Mouse (Mus musculus) stomach, postnatal 0 days (tissue): ENCODE measurements at regions not wholly inside any gene's neighbourhood (a gene's known extent, or its start where the extent isn't known, plus 50 kb on each side); places are given as distances from the start of the nearest gene placed in this dataset.
"Not testable (repeated sequence)": the region's sequence is repeated elsewhere in the genome, so short reads cannot be mapped to it uniquely, and the experiment has no call there.

ENCODE experiments used
- ATAC-seq: fragments of 200-750 bp; cut with Nextera tagmentation; 2 replicates; pipeline ENCODE4 v1.8.0; 2017; ENCODE audit not compliant: low FRiP score, low TSS enrichment
- DNase-seq: peaks from one replicate; pipeline ENCODE4 v3.0.0-alpha.2; 2016; ENCODE audit warnings: low spot score
- H3K27ac ChIP-seq: fragments of 300-500 bp; sonication (generic); replicated peaks from 2 replicates; pipeline ENCODE4 v1.5.1; 2014; ENCODE audit warnings: mild to moderate bottlenecking, control low read depth
- H3K27me3 ChIP-seq: fragments of 300-500 bp; sonication (generic); 2 replicates; pipeline ENCODE4 v1.6.1; 2014; ENCODE audit warnings: low read length; ENCODE audit not compliant: control insufficient read depth, insufficient read depth
- H3K36me3 ChIP-seq: fragments of 300-500 bp; sonication (generic); 2 replicates; pipeline ENCODE4 v1.6.1; 2014; ENCODE audit warnings: low read length, mixed read lengths; ENCODE audit not compliant: control insufficient read depth, insufficient read depth
- H3K4me1 ChIP-seq: fragments of 300-500 bp; sonication (generic); replicated peaks from 2 replicates; pipeline ENCODE4 v1.6.1; 2014; ENCODE audit warnings: antibody characterized with exemption; ENCODE audit not compliant: control insufficient read depth, insufficient read depth
- H3K4me2 ChIP-seq: fragments of 300-500 bp; sonication (generic); replicated peaks from 2 replicates; pipeline ENCODE4 v1.6.1; 2014; ENCODE audit warnings: low read depth, mild to moderate bottlenecking, control low read depth, moderate library complexity
- H3K4me3 ChIP-seq: fragments of 300-500 bp; sonication (generic); 2 replicates; pipeline ENCODE4 v1.5.1; 2014; ENCODE audit warnings: low read depth, low read length, control low read depth
- H3K9ac ChIP-seq: fragments of 300-500 bp; sonication (generic); 2 replicates; pipeline ENCODE4 v1.6.1; 2014; ENCODE audit warnings: mild to moderate bottlenecking, low read length, control low read depth, mixed read lengths
- H3K9me3 ChIP-seq: fragments of 300-500 bp; sonication (generic); 2 replicates; pipeline ENCODE4 v1.6.1; 2016; ENCODE audit warnings: low read length; ENCODE audit not compliant: control insufficient read depth
- CTCF ChIP-seq: IDR thresholded peaks from 2 replicates; pipeline ENCODE4 v1.5.1; 2016; ENCODE audit warnings: antibody characterized with exemption, low read depth, mild to moderate bottlenecking, moderate library complexity
- EP300 ChIP-seq: optimal IDR thresholded peaks from 2 replicates; pipeline ENCODE3; 2016; ENCODE audit warnings: antibody characterized with exemption
- WGBS: fragments of 180-500 bp; shearing (Covaris S2); extraction: QIAGEN DNeasy Blood & Tissue Kit; methylation state at CpG from one replicate; pipeline ENCODE4 v1.1.7; 2014; 5-methylcytosine and 5-hydroxymethylcytosine counted together

GRCm38 (mm10) chr9:43552758-43553157 lies 191.0 kb upstream of the Nectin1 start:
- H3K27me3 ChIP-seq, H3K4me3 ChIP-seq, H3K27ac ChIP-seq, H3K4me1 ChIP-seq, H3K9me3 ChIP-seq, H3K9ac ChIP-seq, ATAC-seq, H3K36me3 ChIP-seq, DNase-seq, H3K4me2 ChIP-seq: not testable (repeated sequence)
- 96% methylated on average over 1 of the region's 1 CpGs for WGBS
- TF ChIP-seq CTCF: peak; percentile 59

GRCm38 (mm10) chr9:43562016-43562415 lies 181.8 kb upstream of the Nectin1 start:
- DNase-seq: no peak
- ATAC-seq: no peak
- no peaks in the 10 kb centered on the region for H3K27me3 ChIP-seq
- no peak overlapping the region for H3K4me3 ChIP-seq
- H3K9ac ChIP-seq: no peak overlapping the region
- 75% methylated on average over 6 of the region's 6 CpGs for WGBS
- no peak overlapping the region for H3K4me2 ChIP-seq
- no peaks in the 10 kb centered on the region for H3K4me1 ChIP-seq
- no peaks in the 10 kb centered on the region for H3K36me3 ChIP-seq
- no peak overlapping the region for H3K27ac ChIP-seq
- TF ChIP-seq EP300 (no peak), CTCF (no peak)
- H3K9me3 ChIP-seq: no peaks in the 10 kb centered on the region

GRCm38 (mm10) chr9:43564239-43564906 lies 179.4 kb upstream of the Nectin1 start:
- Histone ChIP-seq H3K9ac (no peak overlapping the region), H3K4me1 (no peaks in the 10 kb centered on the region), H3K27ac (no peak overlapping the region), H3K36me3 (no peaks in the 10 kb centered on the region), H3K4me2 (no peak overlapping the region), H3K4me3 (no peak overlapping the region), H3K9me3 (no peaks in the 10 kb centered on the region), H3K27me3 (no peaks in the 10 kb centered on the region)
- no peak for TF ChIP-seq CTCF
- no peak for TF ChIP-seq EP300
- 89% methylated on average over 22 of the region's 22 CpGs for WGBS
- no peak for ATAC-seq
- DNase-seq: no peak

- H3K9me3 ChIP-seq: no peaks in the 10 kb centered on the region
- 48% methylated on average over 4 of the region's 4 CpGs for WGBS
- no peak overlapping the region for H3K4me3 ChIP-seq
- no peak overlapping the region for H3K4me2 ChIP-seq
- no peaks in the 10 kb centered on the region for H3K27me3 ChIP-seq
- H3K27ac ChIP-seq: no peak overlapping the region
- no peak for ATAC-seq
- no peak overlapping the region for H3K9ac ChIP-seq
- TF ChIP-seq EP300: no peak
- no peak for TF ChIP-seq CTCF
- H3K4me1 ChIP-seq: no peaks in the 10 kb centered on the region
- H3K36me3 ChIP-seq: no peaks in the 10 kb centered on the region
- no peak for DNase-seq
Observed at GRCm38 (mm10) chr9:43568851-43569250, 174.9 kb upstream of the Nectin1 start.

GRCm38 (mm10) chr9:43571086-43571485 lies 172.7 kb upstream of the Nectin1 start:
- ATAC-seq (no peak), DNase-seq (no peak)
- Histone ChIP-seq H3K4me1 (no peaks in the 10 kb centered on the region), H3K36me3 (no peaks in the 10 kb centered on the region), H3K9me3 (no peaks in the 10 kb centered on the region), H3K4me3 (no peak overlapping the region), H3K27me3 (no peaks in the 10 kb centered on the region), H3K4me2 (no peak overlapping the region), H3K27ac (no peak overlapping the region), H3K9ac (no peak overlapping the region)
- no peak for TF ChIP-seq EP300
- TF ChIP-seq CTCF: no peak
- 76% methylated on average over 6 of the region's 6 CpGs for WGBS

- H3K27me3 ChIP-seq: no peaks in the 10 kb centered on the region
- no peak for DNase-seq
- H3K36me3 ChIP-seq: no peaks in the 10 kb centered on the region
- ATAC-seq: no peak
- H3K4me2 ChIP-seq: no peak overlapping the region
- H3K4me1 ChIP-seq: no peaks in the 10 kb centered on the region
- no peak for TF ChIP-seq EP300
- no peak for TF ChIP-seq CTCF
- H3K9me3 ChIP-seq: no peaks in the 10 kb centered on the region
- WGBS: 82% methylated on average over 6 of the region's 6 CpGs
- no peak overlapping the region for H3K27ac ChIP-seq
- H3K4me3 ChIP-seq: no peak overlapping the region
- H3K9ac ChIP-seq: no peak overlapping the region
Observed at GRCm38 (mm10) chr9:43575659-43576058, 168.1 kb upstream of the Nectin1 start.
